Mouse (Mus musculus) large intestine, adult 2 months (tissue): ENCODE results near the gene Cask. TPM values are rescaled to one million over a fixed set of nuclear protein-coding genes. Genes with fewer than 3 reads are reported as not detected.
A peak's percentile ranks its signal among the peaks of the same experiment; 100 is the strongest.
"Not testable (repeated sequence)": the region's sequence is repeated elsewhere in the genome, so short reads cannot be mapped to it uniquely, and the experiment has no call there.

Source experiments
- DNase-seq: peaks from one replicate; pipeline ENCODE4 v3.0.0-alpha.2; 2012; ENCODE audit warnings: low read depth, low spot score
- WGBS: fragments of 180-500 bp; shearing (Covaris S2); methylation state at CpG from one replicate; pipeline ENCODE4 v1.1.7; 2018; 5-methylcytosine and 5-hydroxymethylcytosine counted together
- polyA plus RNA-seq: library from polyadenylated mRNA; depleted of rRNA; stranded (reverse); fragments of >200 nt; gene quantifications from 2 replicates; pipeline ENCODE4 v1.2.3, GENCODE M21; 2012; rRNA removed

Cask gene
- polyA plus RNA-seq = 12.8 and 19.2 TPM in 2 replicates

DNA sequence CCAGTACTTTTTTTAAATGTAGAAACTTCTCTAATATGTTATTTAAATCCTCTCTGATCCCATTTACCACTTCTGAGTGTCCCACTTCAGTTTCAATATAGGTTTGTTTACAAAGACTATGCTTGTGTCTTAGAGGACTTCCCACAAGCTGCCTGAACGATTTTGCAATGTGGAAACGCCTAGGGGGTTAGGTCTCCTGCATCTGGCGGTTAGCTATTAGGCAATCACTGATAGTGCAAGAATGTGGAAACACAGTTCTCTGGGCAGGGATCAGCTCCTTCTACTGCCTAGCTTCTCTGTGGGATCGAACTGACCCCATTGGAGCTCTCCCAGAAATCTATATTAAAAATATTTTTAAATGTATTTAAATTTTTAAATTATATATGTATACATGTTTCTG lies at the start of gene Cask:
TSS of gene Cask (minus strand) at position 83 of the 400 bp plus-strand sequence.
- DNase-seq = no peak
- WGBS = 36% methylated on average over 4 of the region's 4 CpGs

DNA sequence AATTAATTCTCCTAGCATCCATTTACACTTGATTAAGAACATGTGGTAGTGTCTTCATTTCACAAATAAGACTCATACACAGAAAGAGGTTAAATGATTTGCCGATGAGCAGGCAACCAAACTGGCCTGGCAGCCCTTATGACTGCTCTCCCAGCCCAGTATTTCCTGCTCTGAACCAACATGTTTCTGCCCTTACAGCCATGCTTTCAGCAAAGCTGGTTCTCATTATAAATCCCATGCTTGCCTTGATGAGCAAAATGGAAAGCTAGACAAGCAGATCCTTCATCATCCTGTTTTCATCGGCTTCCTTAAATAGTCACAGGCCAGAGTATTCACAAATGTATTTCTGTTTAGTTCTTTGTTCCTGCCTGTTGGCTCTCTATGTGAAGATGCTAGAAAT lies 38.8 kb upstream of the Cask start:
- WGBS = 73% methylated on average over 2 of the region's 2 CpGs
- no peak for DNase-seq

DNA sequence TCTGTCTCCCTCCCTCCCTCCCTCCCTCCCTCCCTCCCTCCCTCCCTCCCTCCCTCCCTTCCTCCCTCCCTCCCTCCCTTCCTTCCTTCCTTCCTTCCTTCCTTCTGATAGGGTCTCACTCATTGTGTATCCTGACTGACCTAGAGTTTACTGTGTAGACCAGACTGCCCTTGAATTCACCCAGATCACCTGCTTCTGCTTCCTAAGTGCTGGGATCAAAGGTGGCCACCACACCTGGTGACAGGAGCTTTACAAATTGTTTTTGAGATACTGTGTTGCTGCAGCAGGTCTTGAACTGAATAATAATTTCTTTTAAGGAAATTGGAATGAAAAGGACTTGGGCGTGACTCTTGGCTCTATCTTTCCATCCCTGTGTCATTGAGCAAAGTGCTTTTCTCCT lies 33.2 kb upstream of the Cask start:
- WGBS = 34% methylated on average over 1 of the region's 1 CpGs
- no peak for DNase-seq

DNA sequence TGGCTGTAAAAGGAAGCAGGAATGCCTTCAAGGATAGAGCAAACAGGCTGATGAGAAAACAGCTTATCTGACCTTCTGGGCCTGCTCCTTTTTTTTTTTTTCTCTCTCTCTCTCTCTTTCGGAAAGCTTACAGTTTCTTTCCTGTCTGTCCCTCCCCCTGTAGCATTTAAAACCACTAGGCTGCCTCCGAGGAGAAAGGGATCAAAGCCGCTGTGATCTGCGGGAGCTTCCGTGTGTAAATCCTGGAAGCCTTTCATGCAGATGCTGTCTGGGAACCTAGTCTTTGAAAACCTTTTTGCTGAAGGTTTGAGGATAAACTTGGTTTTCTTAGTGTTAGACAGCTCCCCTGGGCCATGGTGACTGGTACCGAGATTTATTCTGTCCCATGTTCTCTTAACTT lies 30.8 kb upstream of the Cask start:
- 47% methylated on average over 6 of the region's 6 CpGs for WGBS
- DNase-seq = no peak

DNA sequence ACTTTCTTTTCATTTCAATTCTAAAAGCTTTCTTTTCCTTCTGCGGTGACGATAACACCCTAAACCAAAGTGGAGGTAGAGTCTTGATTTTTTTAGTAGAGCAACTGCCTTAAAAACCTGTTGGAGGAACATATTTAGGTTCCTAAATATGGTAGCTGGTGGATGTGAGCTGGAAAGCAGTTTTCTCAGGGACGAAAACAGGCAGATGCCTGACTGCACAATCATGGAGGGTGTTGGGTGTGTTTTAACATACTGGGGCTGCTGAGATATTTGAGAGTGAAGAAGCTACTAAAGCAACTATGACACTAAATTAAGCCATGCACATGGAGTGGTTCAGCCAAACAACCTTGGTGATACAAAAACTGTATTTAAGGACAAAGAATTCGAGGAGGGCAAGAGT lies 9.0 kb upstream of the Cask start:
- WGBS = 79% methylated on average over 4 of the region's 4 CpGs
- no peak for DNase-seq

DNA sequence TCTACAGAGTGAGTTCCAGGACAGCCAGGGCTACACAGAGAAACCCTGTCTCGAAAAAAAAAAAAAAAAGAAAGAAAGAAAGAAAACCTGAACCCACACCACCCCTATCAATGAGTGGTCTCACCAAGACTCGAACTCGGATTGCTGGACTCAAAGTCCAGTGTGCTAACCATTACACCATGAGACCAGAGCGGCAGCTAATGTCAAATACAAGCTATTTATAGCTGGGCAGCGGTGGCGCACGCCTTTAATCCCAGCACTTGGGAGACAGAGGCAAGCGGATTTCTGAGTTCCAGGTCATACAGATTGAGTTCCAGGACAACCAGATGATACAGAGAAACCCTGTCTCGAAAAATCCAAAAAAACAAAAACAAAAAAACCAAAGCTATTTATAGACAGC lies 7.9 kb upstream of the Cask start:
- DNase-seq = no peak
- 86% methylated on average over 9 of the region's 9 CpGs for WGBS

DNA sequence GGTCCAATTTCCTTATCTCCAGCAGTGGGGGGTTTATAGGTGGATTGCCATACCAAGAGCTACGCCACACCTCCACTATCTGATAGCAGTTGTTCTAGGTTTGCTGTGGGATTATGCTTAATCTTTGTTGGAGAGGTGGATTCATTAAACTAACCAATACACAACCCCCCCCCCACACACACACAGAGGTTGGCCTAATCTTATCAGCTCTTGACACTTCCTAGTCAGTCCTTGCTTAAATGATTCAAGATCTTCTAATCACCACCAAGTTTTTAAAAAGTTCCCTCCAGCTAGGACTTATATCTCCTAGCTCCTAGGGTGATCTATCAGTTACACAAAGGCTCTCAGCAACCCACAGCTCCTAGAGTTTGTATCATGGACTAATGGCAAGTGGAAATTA lies 2.7 kb downstream of the Cask start:
- 80% methylated on average over 1 of the region's 1 CpGs for WGBS
- no peak for DNase-seq

DNA sequence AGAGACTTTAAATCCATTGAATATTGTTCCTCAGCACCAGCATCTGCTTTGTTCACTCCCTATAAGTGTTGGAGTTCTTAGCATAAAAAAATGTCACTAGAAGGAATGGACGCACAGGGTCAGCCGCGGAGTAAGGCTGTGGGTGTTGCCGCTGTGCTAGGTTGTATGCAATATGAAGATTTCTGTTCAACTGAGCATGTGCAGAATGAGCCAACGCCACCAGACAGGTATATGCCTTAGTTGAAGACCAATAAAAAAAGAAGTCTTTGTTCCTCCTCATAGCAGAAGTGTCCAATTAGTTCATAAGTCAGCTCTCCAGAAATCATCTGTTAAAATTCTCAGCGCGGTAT lies 3.7 kb downstream of the Cask start:
- DNase-seq = peak; percentile 46
- WGBS = 20% methylated on average over 7 of the region's 7 CpGs

DNA sequence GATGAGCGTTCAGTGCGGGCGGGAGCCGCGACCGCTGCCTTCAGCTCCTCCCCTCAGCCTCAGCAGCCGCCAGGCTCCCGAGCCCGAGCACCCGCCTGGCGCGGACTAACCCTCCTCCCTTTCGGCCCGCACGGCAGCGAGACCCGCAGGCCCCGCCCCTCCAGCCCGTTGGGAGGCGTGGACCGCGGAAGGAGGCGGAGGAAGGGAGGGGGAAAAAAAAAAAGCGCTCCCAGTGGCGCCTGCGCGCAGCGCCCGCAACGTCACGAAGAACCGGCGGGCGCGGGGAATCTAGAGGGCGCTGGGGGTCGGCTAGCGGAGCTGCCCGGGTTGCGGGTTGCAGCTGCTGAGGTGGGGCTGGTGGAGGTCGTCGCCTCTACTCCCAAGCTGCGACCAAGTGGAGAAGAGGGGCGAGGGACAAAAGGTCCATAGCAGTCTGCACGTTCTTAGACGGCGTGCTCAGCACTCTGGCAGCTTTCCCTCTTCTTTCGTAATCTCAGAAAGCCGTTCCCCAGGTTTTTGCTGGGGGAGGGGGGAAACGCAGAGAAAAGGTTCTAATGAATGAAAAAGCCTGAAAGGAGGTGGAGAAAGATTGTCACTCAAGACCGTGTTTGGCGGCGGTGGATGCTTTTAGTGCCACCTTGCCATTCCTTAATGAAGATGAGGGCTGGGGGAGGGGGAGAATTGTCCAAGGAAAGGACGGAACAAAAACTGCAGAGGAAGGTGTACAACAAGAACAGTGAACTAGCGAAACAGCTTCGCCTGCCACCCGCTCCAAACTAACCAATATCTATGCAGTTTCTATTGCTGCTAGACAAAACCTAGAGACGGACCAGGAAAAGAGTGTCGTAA lies 4.3 kb downstream of the Cask start:
- WGBS = 24% methylated on average over 54 of the region's 59 CpGs
- DNase-seq = peak; percentile 33

DNA sequence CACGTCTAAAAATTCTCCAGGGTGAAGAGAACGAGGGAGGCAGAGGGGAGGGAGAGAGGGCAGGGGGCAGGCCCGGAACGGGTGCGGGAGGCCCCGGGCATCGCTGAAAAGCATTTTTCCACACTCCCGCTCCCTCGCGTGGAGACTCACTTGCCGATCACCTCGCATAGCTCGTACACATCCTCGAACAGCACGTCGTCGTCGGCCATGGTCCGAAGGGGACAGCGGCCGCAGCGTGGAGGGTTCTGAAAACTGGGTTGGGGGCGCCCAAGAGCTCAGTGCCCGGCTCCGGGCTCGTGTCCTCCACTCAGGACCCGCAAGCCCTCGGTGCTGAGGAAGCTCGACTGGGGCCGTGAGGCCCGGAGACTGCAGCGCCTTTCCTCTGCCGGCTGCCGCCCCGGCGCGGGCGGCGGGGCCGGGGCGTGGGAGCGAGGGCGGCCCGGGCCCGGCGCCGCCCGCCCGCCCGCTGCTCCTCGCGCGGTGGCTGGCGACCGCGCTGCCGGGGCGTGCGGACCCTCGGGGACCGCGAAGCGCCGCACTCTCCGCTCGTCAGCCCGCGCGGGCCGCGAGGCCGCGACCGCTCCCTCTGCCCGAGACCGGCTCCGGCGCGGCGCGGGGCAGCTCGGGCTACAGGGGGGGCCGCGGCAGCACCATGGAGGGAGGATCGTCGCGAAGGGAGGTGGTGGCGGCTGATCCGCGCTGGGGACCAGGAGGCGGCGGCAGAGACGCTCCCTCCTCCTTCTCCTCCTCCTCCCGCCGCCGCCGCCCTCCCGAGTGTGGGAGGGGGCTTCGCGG lies 5.1 kb downstream of the Cask start:
- no peak for DNase-seq
- WGBS = 32% methylated on average over 94 of the region's 100 CpGs

DNA sequence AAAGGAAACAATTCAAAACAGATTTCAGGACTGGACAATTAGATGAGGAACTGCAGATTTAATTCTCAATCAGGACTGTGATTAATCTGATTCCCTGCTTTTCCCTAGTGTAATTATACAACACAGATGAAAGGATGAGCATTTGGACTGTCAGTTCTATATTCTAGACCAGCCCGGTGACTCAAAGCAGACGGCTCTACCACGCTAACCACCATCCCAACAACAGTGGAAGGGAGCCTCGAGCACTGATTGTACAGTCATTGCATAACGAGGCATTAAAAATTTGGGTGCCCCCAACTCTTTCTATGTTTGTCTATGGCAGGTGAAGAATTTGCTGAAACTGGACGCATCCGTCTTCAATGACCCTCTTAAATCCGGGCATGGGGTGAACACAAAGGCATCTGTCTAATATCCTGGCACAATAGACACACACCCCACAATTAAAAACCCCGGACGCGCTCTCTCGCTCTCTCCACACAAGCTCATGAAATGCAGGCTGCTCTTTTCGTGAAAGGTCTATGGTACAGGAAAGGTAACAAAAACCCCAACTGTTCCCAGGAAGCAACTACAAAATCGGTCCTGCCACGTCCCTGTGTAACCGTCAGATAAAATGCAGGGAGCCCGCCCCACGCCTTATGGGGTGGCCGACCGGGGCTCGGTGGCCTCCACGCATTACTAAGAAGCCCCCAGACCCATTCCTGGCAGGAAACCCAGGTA lies 5.9 kb downstream of the Cask start:
- no peak for DNase-seq

DNA sequence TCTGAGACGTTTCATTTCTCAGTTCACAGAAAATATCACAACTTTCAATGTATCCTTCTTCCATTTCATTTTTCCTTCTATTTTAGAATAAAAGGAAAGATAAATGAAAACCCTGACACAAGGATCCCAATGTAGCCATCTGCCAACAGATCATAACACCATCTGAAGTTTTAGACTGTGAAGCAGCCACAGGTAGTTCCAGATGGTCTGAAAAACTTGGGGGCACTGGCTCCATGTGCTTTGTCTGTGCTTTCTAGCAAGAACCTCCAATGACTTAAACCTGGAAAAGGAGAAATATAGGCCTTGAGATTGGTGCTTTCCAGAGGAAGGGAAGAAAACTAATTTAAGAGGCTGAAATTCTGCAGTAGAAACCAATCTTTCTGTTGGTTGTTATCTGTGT lies 28.4 kb downstream of the Cask start:
- WGBS = 77% methylated on average over 1 of the region's 1 CpGs
- DNase-seq = no peak

More for the DNA sequence above, 5.9 kb downstream of the Cask start:
- 21% methylated on average over 22 of the region's 22 CpGs for WGBS

DNA sequence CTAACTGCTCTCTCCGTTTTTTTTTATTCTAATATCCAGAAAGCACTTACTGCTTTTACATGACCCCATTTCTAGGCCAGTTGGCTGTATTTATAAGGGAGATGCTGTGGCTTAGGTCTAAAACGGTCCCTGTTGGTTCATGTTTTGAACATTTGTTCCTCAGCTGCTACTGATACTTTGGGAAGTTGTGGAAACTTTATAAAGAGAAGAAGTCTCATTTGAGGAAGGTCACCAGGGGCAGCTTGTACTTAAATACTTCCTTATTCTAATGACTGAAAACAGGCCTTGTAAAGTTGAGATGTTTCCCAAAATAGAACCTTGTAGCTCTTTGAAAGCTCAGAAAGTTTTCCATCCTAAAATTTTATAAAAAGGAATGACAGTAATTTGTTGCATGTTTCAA lies 52.4 kb downstream of the Cask start:
- no peak for DNase-seq
- WGBS = 55% methylated on average over 2 of the region's 2 CpGs

DNA sequence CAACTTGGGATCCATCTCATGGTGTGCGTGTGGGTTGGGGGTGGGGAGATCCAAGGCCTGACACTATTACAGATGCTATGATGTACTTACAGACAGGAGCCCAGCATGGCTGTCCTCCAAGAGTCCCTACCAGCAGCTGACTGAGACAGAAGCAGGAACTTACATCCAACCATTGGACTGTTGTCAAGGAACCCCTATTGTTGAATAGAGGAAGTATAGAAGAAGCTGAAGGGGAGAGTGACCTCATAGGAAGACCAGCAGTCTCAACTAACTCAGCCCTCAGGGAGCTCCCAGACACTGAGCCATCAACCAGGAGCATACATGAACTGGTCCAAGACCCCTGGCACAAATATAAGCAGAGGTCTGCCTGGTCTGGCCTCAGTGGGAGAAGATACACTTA lies 85.5 kb downstream of the Cask start:
- 97% methylated on average over 1 of the region's 1 CpGs for WGBS
- no peak for DNase-seq

DNA sequence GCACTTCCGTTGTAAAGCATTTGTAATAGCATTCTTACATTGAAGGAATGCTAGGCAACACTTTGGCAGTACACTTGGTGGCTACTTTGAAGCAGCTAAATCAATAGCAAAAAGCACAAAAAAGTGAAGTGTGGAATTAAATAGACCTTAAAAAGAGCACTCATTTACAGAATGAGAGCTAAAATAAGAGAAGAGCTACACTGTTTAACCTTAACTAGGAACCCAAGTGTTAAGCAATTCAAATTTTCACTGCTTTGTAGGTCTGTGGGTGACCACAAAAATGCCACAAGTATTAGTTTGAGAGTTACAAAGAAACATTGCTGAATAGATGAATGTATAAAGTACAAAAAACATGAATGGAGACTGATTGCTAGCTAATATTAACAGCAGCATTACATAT lies 86.1 kb downstream of the Cask start:
- 69% methylated on average over 1 of the region's 1 CpGs for WGBS
- DNase-seq = no peak

DNA sequence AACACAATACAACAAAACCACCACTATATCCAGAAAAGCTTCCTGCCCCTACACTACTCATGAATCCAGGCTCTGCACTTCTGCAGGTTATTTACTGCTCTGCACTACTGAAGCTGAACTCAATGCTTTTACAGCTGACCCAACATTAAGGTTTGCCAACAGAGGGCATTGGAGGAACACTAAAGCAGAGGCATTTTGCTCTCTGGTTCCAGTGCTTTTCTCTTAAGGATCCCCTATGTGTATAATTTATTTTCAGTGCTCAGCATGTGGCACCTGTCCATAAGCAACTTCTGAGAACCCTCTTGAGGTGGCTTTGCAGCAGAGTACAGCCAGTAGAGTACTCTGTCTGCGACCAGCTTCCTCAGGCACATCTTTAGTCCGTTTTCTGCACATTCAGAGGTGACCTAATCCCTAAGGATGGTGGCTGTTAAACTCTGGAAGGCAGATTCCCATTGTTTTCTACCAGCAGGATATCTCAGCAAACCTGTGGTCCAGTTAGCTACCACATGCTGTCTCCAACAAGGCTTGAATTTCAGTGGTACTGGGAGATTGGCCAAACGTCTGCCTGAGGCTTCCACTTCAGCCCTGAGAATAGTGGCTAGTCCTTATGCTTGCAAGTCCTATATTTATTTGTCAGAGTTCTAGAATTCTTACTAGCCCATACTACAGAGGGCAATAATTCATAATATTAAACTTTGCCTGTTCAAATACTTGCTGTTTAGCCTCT lies 93.7 kb downstream of the Cask start:
- WGBS = 47% methylated on average over 3 of the region's 3 CpGs
- no peak for DNase-seq

DNA sequence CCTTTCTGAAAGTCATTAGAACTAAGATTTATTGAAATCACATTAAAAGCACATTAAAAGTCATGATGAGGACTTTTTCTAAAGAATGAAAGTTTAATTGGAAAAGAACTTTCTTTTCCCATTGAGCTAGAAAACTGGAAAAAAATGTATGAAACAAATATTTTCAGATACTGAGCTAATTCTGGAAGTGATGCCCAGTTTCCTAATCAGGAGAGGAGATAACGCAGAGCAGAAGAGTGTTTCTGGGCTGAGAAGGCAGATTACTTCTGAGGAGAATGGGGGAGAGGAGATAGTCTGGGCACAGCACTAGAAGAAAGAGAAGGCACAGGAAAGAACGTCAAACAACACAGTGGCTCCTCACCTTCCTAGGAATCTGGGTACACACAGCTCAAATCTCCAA lies 110.1 kb downstream of the Cask start:
- 64% methylated on average over 2 of the region's 2 CpGs for WGBS
- no peak for DNase-seq

DNA sequence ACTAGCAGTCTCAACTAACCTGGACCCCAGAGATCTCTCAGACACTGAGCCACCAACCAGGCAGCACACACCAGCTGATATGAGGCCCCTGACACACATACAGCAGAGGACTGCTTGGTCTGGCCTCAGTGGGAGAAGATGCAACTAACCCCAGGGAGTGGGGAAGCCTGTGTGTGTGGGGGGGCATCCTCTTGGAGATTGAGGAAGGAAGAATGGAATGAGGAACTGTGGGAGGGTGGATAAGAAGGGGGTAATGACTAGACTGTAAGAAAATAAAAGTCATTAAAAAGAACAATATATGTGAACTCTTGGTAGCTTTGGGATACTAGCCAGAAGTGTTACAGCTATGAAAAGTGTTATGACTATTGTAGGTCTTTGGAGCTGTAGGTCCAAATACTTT lies 120.4 kb downstream of the Cask start:
- DNase-seq = not testable (repeated sequence)

DNA sequence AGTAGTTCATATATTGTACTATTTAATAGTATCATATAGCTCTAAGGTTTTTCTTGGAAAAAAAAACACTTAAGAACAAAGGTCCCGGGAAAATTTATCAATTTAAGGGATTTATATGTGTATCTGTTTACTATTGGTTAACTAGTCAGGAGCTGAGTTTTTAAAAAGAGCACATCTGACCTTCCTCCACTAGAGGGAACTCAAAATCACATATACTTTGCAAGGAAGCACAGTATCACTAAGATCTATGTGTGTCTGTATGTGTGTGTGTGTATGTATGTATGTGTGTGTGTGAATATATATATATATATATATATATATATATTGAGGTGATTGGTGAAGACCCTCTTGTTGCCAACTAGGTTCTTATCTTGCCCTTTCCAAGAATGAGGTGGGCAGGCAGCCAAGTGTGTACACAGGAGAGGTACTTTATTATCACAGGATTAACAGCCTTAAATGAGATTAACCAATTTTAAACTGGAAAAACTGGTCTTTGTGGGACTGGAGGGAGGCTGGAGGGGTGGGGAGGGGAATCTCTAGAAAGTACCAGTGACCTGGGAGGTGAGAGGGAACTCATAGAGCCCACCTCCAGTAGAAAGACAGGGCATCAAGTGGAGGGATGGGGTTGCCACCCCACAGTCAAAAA lies 121.2 kb downstream of the Cask start:
- WGBS = 40% methylated on average over 1 of the region's 1 CpGs
- no peak for DNase-seq
